Mouse (Mus musculus) ovary, adult 2 months (tissue): Measurements from ENCODE around the gene Mep1a. TPM values are rescaled to one million over a fixed set of nuclear protein-coding genes. Genes with fewer than 3 reads are reported as not detected.

Experiments
- polyA plus RNA-seq: library from polyadenylated mRNA; depleted of rRNA; stranded (reverse); fragments of >200 nt; gene quantifications from 2 replicates; pipeline ENCODE4 v1.2.3, GENCODE M21; 2012; rRNA removed

The Mep1a gene
- 0.08 and 0.10 TPM in 2 replicates for polyA plus RNA-seq

DNA sequence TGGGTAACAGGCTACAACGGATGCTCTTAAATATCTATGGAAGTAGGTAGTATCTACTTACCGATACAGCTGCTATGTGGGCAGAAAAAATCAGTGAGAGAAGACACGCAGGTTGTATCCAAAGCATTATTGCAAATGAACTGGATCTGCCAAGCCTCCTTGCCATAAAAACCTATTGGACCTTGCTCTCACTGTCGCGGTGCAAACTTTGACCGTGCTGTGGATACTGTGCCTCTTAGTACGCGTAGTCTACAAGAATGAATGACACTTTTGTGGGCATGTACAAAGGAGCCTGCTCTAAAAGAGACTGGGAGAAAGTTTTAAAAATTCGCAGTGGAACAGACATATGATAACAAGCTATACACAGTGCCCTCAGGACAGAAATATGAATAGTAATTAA is at the start of gene Mep1a:
TSS of gene Mep1a (minus strand) at position 221 of the 400 bp plus-strand sequence.

DNA sequence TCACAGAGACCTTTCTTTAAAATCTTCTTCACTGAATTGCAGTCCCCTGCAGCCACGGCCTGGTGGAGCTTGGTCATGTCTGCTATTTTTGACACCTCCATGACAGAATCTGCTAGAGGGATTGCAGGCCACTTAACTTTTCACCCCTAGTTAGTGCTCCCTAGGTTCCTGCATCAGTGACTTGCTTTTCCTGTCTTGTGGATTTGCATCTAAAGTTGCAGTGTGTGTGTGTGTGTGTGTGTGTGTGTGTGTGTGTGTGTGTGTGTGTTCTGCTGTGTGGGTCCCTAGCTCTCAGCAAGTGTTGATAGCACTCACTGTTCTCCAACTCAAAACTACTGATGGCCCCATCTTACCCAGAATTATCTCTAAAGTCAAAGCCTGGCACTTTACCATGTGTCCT is 40.9 kb upstream of the Mep1a start, which contains the start of gene Ankrd66:
TSS of gene Ankrd66 (minus strand) at position 101 of the 400 bp plus-strand sequence.

Other genes with a start within 250 kb of the Mep1a start
- 0.05 and 0.17 TPM in 2 replicates for gene Adgrf1, start 232.5 kb downstream of the Mep1a start, polyA plus RNA-seq
- 18.1 and 23.2 TPM in 2 replicates for gene Adgrf5, start 142.4 kb downstream of the Mep1a start, polyA plus RNA-seq
- gene Ankrd66, start 40.8 kb upstream of the Mep1a start, polyA plus RNA-seq = 1.5 and 1.7 TPM in 2 replicates
- gene Pla2g7, start 65.3 kb upstream of the Mep1a start, polyA plus RNA-seq = 2.7 and 3.8 TPM in 2 replicates
- 0.03 TPM in 1 of 2 replicates, not detected in the other for gene Tdrd6, start 127.5 kb upstream of the Mep1a start, polyA plus RNA-seq
- gene Slc25a27, start 164.4 kb upstream of the Mep1a start, polyA plus RNA-seq = 6.2 and 7.0 TPM in 2 replicates
- gene Cyp39a1, start 164.6 kb upstream of the Mep1a start, polyA plus RNA-seq = 1.2 and 1.4 TPM in 2 replicates